In genomic region chr1:191802820-191803655, GRCm38 (mm10) we compare ENCODE assay signal across 9 mouse cellular contexts. TPM values are rescaled to one million over a fixed set of nuclear protein-coding genes. Genes with fewer than 3 reads are reported as not detected.
A peak's percentile ranks its signal among the peaks of the same experiment; 100 is the strongest.
DNase-seq lines count a peak whose midpoint lies in the region; ATAC-seq lines count a peak whose summit lies in the region.
"Had no signal": no experiment of that assay in that cellular context is flagged by ENCODE, and none has a peak within 500 bp of the region (broad histone marks: within the 10 kb centered on the region; RNA-seq: fewer than 3 reads in every experiment).

No protein-coding gene starts in this region.

- no peak for ATAC-seq in embryonic facial prominence, embryonic 13.5 days (ENCODE audit: insufficient number of reproducible peaks, insufficient read depth, low FRiP score, low TSS enrichment, low read depth)
- ATAC-seq in lung, embryonic 15.5 days (ENCODE audit: borderline replicate concordance, extremely low read depth, low FRiP score, low TSS enrichment): no peak
- ATAC-seq in heart, embryonic 15.5 days (replicated peaks; ENCODE audit: insufficient number of reproducible peaks, insufficient read depth, low FRiP score, low read depth): no peak

- DNase-seq in embryonic facial prominence, embryonic 10.5 days (ENCODE audit: low spot score): no peak
- no peak for DNase-seq in lung, adult 18-20 months
- DNase-seq in right cerebral cortex, postnatal 36 days (ENCODE audit: low spot score in 2 of 2): peak; percentile 31 to 49
- no peak for DNase-seq in cerebellum, adult 8-10 months
- no peak for DNase-seq in MN1 (ENCODE audit: low spot score)

- no peaks in the 10 kb centered on the region; the same call in 1 of the 2 replicates for H3K9me3 ChIP-seq in embryonic facial prominence, embryonic 13.5 days
- H3K9me3 ChIP-seq in embryonic facial prominence, embryonic 10.5 days: peaks cover 8% of the 10 kb centered on the region; the same call in 1 of the 2 replicates
- no peaks in the 10 kb centered on the region for H3K9me3 ChIP-seq in lung, embryonic 15.5 days
- peaks cover 3% of the 10 kb centered on the region; the same call in 1 of the 2 replicates for H3K9me3 ChIP-seq in heart, embryonic 15.5 days (replicated peaks)

- H3K36me3 ChIP-seq in embryonic facial prominence, embryonic 13.5 days: no peaks in the 10 kb centered on the region
- no peaks in the 10 kb centered on the region for H3K36me3 ChIP-seq in embryonic facial prominence, embryonic 10.5 days (replicated peaks)
- H3K36me3 ChIP-seq in lung, embryonic 15.5 days: no peaks in the 10 kb centered on the region
- no peaks in the 10 kb centered on the region for H3K36me3 ChIP-seq in heart, embryonic 15.5 days

- H3K9ac ChIP-seq in embryonic facial prominence, embryonic 13.5 days: no peak overlapping the region
- no peak overlapping the region for H3K9ac ChIP-seq in lung, embryonic 15.5 days
- H3K9ac ChIP-seq in heart, embryonic 15.5 days: no peak overlapping the region

- H3K27me3 ChIP-seq in embryonic facial prominence, embryonic 13.5 days: no peaks in the 10 kb centered on the region
- no peaks in the 10 kb centered on the region for H3K27me3 ChIP-seq in embryonic facial prominence, embryonic 10.5 days (replicated peaks; ENCODE audit: low read depth, poor library complexity, severe bottlenecking)
- no peaks in the 10 kb centered on the region for H3K27me3 ChIP-seq in lung, embryonic 15.5 days
- H3K27me3 ChIP-seq in heart, embryonic 15.5 days: no peaks in the 10 kb centered on the region

- H3K27ac ChIP-seq in embryonic facial prominence, embryonic 13.5 days: peak overlapping the region; percentile 28; the same call in 1 of the 2 replicates
- H3K27ac ChIP-seq in embryonic facial prominence, embryonic 10.5 days (replicated peaks): no peak overlapping the region; the same call in 1 of the 2 replicates
- peak overlapping the region; percentile 30; the same call in 1 of the 2 replicates for H3K27ac ChIP-seq in lung, embryonic 15.5 days
- H3K27ac ChIP-seq in heart, embryonic 15.5 days: peak overlapping the region; percentile 38; the same call in 1 of the 2 replicates

- no peak overlapping the region for H3K4me2 ChIP-seq in embryonic facial prominence, embryonic 13.5 days
- H3K4me2 ChIP-seq in lung, embryonic 15.5 days: peak overlapping the region; percentile 17
- H3K4me2 ChIP-seq in heart, embryonic 15.5 days: peak overlapping the region; percentile 28; the same call in 1 of the 2 replicates

- 0 out of 2 replicates have a peak, but pooled peaks cover 2% of the 10 kb centered on the region for H3K4me1 ChIP-seq in embryonic facial prominence, embryonic 13.5 days
- peaks cover 11% of the 10 kb centered on the region for H3K4me1 ChIP-seq in embryonic facial prominence, embryonic 10.5 days
- H3K4me1 ChIP-seq in lung, embryonic 15.5 days: peaks cover 4% of the 10 kb centered on the region
- H3K4me1 ChIP-seq in heart, embryonic 15.5 days (replicated peaks): peaks cover 13% of the 10 kb centered on the region

- H3K4me3 ChIP-seq in embryonic facial prominence, embryonic 13.5 days: no peak overlapping the region
- no peak overlapping the region for H3K4me3 ChIP-seq in embryonic facial prominence, embryonic 10.5 days
- no peak overlapping the region for H3K4me3 ChIP-seq in lung, embryonic 15.5 days
- H3K4me3 ChIP-seq in heart, embryonic 15.5 days: no peak overlapping the region
- H3K4me3 ChIP-seq: megakaryocyte, embryonic 14.5 days had no signal

- 58% methylated on average over 10 of the region's 10 CpGs for WGBS in embryonic facial prominence, embryonic 13.5 days
- WGBS in embryonic facial prominence, embryonic 10.5 days: 68% methylated on average over 10 of the region's 10 CpGs
- 41% methylated on average over 10 of the region's 10 CpGs for WGBS in lung, embryonic 15.5 days
- 46% methylated on average over 10 of the region's 10 CpGs for WGBS in heart, embryonic 15.5 days

RNA-seq across cellular contexts. Expression of gene Nek2, which starts 18.2 kb away (rescaled TPM):
- 33.6 and 35.0 TPM in 2 replicates for polyA plus RNA-seq in embryonic facial prominence, embryonic 13.5 days (2015; fragmentation: Nextera tagmentation; extraction: Ambion mirVana)
- 60.0 and 62.2 TPM in 2 replicates for polyA plus RNA-seq in embryonic facial prominence, embryonic 10.5 days (2016; fragmentation: Nextera tagmentation; extraction: Ambion mirVana)
- 49.6 and 53.9 TPM in 2 replicates for polyA plus RNA-seq in lung, embryonic 15.5 days (2015; fragmentation: Nextera tagmentation; extraction: Ambion mirVana)
- 30.9 and 35.4 TPM in 2 replicates for polyA plus RNA-seq in heart, embryonic 15.5 days (2015; fragmentation: Nextera tagmentation; extraction: Ambion mirVana)

Comparison
In these comparisons a context has a peak if more than half of its experiments do, and no peak if none do; other contexts are left out.
1. DNase-seq: peak in right cerebral cortex, postnatal 36 days (2 of 2); none in embryonic facial prominence, embryonic 10.5 days (single experiment), lung, adult 18-20 months (0 of 2), cerebellum, adult 8-10 months (single experiment) and MN1 (single experiment).